Mouse (Mus musculus) erythroblast, embryonic 14.5 days (primary cell): ENCODE measurements around the gene Bbx. TPM values are rescaled to one million over a fixed set of nuclear protein-coding genes. Genes with fewer than 3 reads are reported as not detected.

Experiments used
- H3K27me3 ChIP-seq: 2 replicates; pipeline ENCODE4 v1.6.1; 2012; ENCODE audit warnings: inconsistent platforms; ENCODE audit not compliant: control insufficient read depth
- H3K36me3 ChIP-seq: 2 replicates; pipeline ENCODE4 v1.6.1; 2012; ENCODE audit warnings: mild to moderate bottlenecking, inconsistent platforms; ENCODE audit not compliant: control insufficient read depth
- H3K4me1 ChIP-seq: 2 replicates; pipeline ENCODE4 v1.6.1; 2012; ENCODE audit warnings: inconsistent platforms; ENCODE audit not compliant: control insufficient read depth
- H3K4me3 ChIP-seq: replicated peaks from 2 replicates; pipeline ENCODE3; 2012; ENCODE audit warnings: moderate library complexity, mild to moderate bottlenecking, inconsistent platforms
- H3K9me3 ChIP-seq: 2 replicates; pipeline ENCODE4 v1.6.1; 2012; ENCODE audit warnings: low read length, inconsistent platforms, mixed read lengths; ENCODE audit not compliant: control insufficient read depth
- GATA1 ChIP-seq: IDR thresholded peaks from 2 replicates; pipeline ENCODE4 v1.6.1; 2012; ENCODE audit warnings: low read length, inconsistent platforms, mixed read lengths
- TAL1 ChIP-seq: IDR thresholded peaks from 3 replicates; pipeline ENCODE4 v1.6.1; 2012; ENCODE audit warnings: low read length, inconsistent platforms, mixed read lengths
- polyA plus RNA-seq: library from polyadenylated mRNA; stranded (reverse); fragments of >175 nt; gene quantifications from 2 replicates; pipeline ENCODE4 v1.2.3, GENCODE M21; 2012

The Bbx gene
- polyA plus RNA-seq, 1 experiment = 0.03 TPM

GRCm38 (mm10) chr16:50228833-50229232 lies 203.4 kb downstream of the Bbx start:
- Histone ChIP-seq H3K9me3 (no peaks in the 10 kb centered on the region), H3K4me3 (no peak overlapping the region), H3K27me3 (no peaks in the 10 kb centered on the region), H3K36me3 (peaks cover 2% of the 10 kb centered on the region; the same call in 1 of the 2 replicates), H3K4me1 (no peaks in the 10 kb centered on the region)
- TF ChIP-seq TAL1 = no peak
- TF ChIP-seq GATA1 = no peak

GRCm38 (mm10) chr16:50226274-50226673 lies 205.9 kb downstream of the Bbx start:
- Histone ChIP-seq H3K9me3 (no peaks in the 10 kb centered on the region), H3K27me3 (no peaks in the 10 kb centered on the region), H3K4me3 (no peak overlapping the region), H3K36me3 (peaks cover 2% of the 10 kb centered on the region; the same call in 1 of the 2 replicates), H3K4me1 (no peaks in the 10 kb centered on the region)
- TF ChIP-seq TAL1 (no peak), GATA1 (no peak)

- Histone ChIP-seq H3K36me3 (peaks cover 4% of the 10 kb centered on the region), H3K4me1 (no peaks in the 10 kb centered on the region), H3K27me3 (no peaks in the 10 kb centered on the region), H3K9me3 (no peaks in the 10 kb centered on the region), H3K4me3 (no peak overlapping the region)
- TF ChIP-seq TAL1 = no peak
- no peak for TF ChIP-seq GATA1
These were observed 207.2 kb downstream of the Bbx start for GRCm38 (mm10) chr16:50224946-50225345.

- Histone ChIP-seq H3K36me3 (peaks cover 4% of the 10 kb centered on the region), H3K4me3 (no peak overlapping the region), H3K9me3 (no peaks in the 10 kb centered on the region), H3K27me3 (no peaks in the 10 kb centered on the region), H3K4me1 (no peaks in the 10 kb centered on the region)
- TF ChIP-seq GATA1 = no peak
These were observed 211.3 kb downstream of the Bbx start for GRCm38 (mm10) chr16:50220734-50221501.

DNA sequence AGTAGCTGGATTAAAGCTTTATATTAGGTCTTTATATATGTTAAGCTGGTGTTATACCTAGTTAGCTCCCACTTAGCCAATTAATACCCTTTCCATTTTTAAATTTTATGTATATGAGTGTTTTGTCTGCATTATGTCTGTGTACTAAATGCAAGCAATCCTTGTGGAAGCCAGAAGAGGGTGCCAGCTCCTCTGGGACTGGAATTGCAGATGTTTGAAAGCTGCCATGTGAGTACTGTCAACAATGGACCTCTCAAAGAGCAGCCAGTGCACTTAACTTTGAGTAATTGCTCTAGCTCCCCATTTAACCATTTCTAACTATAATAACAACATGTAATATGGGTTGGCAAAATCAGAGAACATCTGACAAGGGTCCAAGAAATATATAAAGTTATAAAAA lies 215.1 kb downstream of the Bbx start:
- no peaks in the 10 kb centered on the region for H3K9me3 ChIP-seq
- H3K36me3 ChIP-seq = peaks cover 2% of the 10 kb centered on the region
- H3K27me3 ChIP-seq = no peaks in the 10 kb centered on the region
- H3K4me3 ChIP-seq = no peak overlapping the region
- TF ChIP-seq GATA1 (no peak), TAL1 (no peak)
- H3K4me1 ChIP-seq = no peaks in the 10 kb centered on the region

- H3K36me3 ChIP-seq = peaks cover 2% of the 10 kb centered on the region
These were observed 220.5 kb downstream of the Bbx start for GRCm38 (mm10) chr16:50211727-50212126.

DNA sequence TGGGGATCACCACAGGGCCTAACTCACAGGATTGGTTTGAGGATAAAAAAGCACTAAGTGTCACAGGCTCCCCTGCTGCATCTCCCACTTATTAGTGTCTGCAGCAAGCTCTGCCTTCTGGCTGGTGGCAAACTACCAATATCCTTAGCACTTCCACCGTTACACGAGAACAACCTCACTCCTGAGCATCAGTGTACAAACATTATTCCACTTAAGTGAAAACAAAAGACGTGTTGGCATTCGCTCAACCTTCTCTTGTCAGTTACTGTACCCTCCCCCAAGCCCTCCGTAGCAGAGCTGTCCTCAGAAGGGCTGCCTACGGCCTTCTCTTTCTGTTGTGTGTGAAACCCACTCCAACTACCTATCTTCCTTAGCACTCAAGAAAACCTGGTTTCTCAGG lies 221.0 kb downstream of the Bbx start:
- H3K9me3 ChIP-seq = no peaks in the 10 kb centered on the region
- H3K27me3 ChIP-seq = no peaks in the 10 kb centered on the region
- H3K4me1 ChIP-seq = no peaks in the 10 kb centered on the region
- H3K4me3 ChIP-seq = no peak overlapping the region
- TF ChIP-seq TAL1 = no peak
- peaks cover 2% of the 10 kb centered on the region for H3K36me3 ChIP-seq

More at GRCm38 (mm10) chr16:50211727-50212126, 220.5 kb downstream of the Bbx start:
- no peak overlapping the region for H3K4me3 ChIP-seq
- H3K9me3 ChIP-seq = no peaks in the 10 kb centered on the region
- TF ChIP-seq GATA1 (no peak), TAL1 (no peak)
- no peaks in the 10 kb centered on the region for H3K4me1 ChIP-seq
- H3K27me3 ChIP-seq = no peaks in the 10 kb centered on the region

GRCm38 (mm10) chr16:50210742-50211141 lies 221.4 kb downstream of the Bbx start:
- Histone ChIP-seq H3K4me3 (no peak overlapping the region), H3K27me3 (no peaks in the 10 kb centered on the region), H3K4me1 (no peaks in the 10 kb centered on the region), H3K9me3 (no peaks in the 10 kb centered on the region), H3K36me3 (peaks cover 2% of the 10 kb centered on the region)
- TF ChIP-seq GATA1 = no peak
- no peak for TF ChIP-seq TAL1

- Histone ChIP-seq H3K4me3 (no peak overlapping the region), H3K4me1 (no peaks in the 10 kb centered on the region), H3K27me3 (no peaks in the 10 kb centered on the region), H3K9me3 (no peaks in the 10 kb centered on the region), H3K36me3 (peaks cover 9% of the 10 kb centered on the region)
- TF ChIP-seq GATA1 (no peak), TAL1 (no peak)
These were observed 227.2 kb downstream of the Bbx start for GRCm38 (mm10) chr16:50204944-50205343.
